Mouse (Mus musculus): ENCODE data around the gene Gm10409.
"Not testable (repeated sequence)": the region's sequence is repeated elsewhere in the genome, so short reads cannot be mapped to it uniquely, and the experiment has no call there.

DNA sequence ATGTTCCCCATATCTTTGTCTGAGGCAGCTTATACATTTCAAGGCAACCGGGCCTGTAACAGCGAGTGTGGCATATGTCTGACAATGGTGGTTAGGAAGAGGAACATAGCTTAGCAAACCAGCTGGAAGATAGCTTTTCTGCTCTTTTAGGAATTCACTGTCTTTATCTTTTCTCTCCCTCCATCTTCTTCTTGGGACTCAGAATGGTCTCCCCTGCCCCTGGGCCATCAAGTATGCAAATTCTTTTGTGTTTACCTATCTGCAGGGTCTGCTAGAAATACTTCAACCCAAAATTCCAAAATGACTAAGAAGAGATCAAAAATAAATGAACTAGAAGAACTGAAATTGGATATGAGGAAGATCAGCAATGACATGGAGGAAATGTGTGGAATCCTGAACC lies 15.4 kb downstream of the Gm10409 start, which contains the start of gene Gm3005:
- not testable (repeated sequence) for TF ChIP-seq EP300, CTCF (IDR thresholded peaks at IDR 0.05)

All from lung, postnatal 0 days (tissue).